41 mouse cellular contexts compared by ENCODE assay signal in genomic region chr19:7553441-7553840, GRCm38 (mm10). TPM values are rescaled to one million over a fixed set of nuclear protein-coding genes. Genes with fewer than 3 reads are reported as not detected.
DNase-seq lines count a peak whose midpoint lies in the region; ATAC-seq and TF ChIP-seq lines count a peak whose summit lies in the region.
"Had no signal": no experiment of that assay in that cellular context is flagged by ENCODE, and none has a peak within 500 bp of the region (broad histone marks: within the 10 kb centered on the region; RNA-seq: fewer than 3 reads in every experiment).

No protein-coding gene starts in this region.

- peak; percentile 21; the same call in 1 of the 2 replicates for ATAC-seq in erythroblast, adult 5-6 weeks (replicated peaks; ENCODE audit: low FRiP score, poor library complexity, severe bottlenecking)
- peak; percentile 65 for ATAC-seq in liver, embryonic 12.5 days
- no peak for ATAC-seq in liver, postnatal 0 days
- ATAC-seq in midbrain, embryonic 11.5 days (ENCODE audit: low FRiP score): no peak
- ATAC-seq: activated CD4-positive, CD25-positive, alpha-beta regulatory T cell, adult 4 months; forebrain, embryonic 15.5 days; midbrain, embryonic 16.5 days had no signal

- no peaks in the 10 kb centered on the region for H3K36me3 ChIP-seq in liver, embryonic 12.5 days
- no peaks in the 10 kb centered on the region for H3K36me3 ChIP-seq in liver, postnatal 0 days (replicated peaks; ENCODE audit: insufficient read depth, low read length)
- H3K36me3 ChIP-seq in hindbrain, embryonic 10.5 days: no peaks in the 10 kb centered on the region
- H3K36me3 ChIP-seq in midbrain, embryonic 11.5 days (ENCODE audit: control insufficient read depth, insufficient read depth, low read length): no peaks in the 10 kb centered on the region
- H3K36me3 ChIP-seq: embryonic facial prominence, embryonic 10.5 days; embryonic facial prominence, embryonic 15.5 days; forebrain, embryonic 10.5 days; forebrain, embryonic 15.5 days; heart, embryonic 12.5 days; hindbrain, embryonic 15.5 days; kidney, embryonic 15.5 days; midbrain, embryonic 10.5 days had no signal

- H3K4me1 ChIP-seq in liver, embryonic 12.5 days: peaks cover 57% of the 10 kb centered on the region
- H3K4me1 ChIP-seq in liver, postnatal 0 days (ENCODE audit: insufficient read depth): peaks cover 17% of the 10 kb centered on the region
- H3K4me1 ChIP-seq in hindbrain, embryonic 10.5 days (replicated peaks): peaks cover 11% of the 10 kb centered on the region
- H3K4me1 ChIP-seq in midbrain, embryonic 11.5 days (ENCODE audit: control insufficient read depth, insufficient read depth, low read length): peaks cover 6% of the 10 kb centered on the region

- intact Hi-C loops in left cerebral cortex, postnatal 4 days (cut with DNase I): no loop called here

- TF ChIP-seq EP300 in liver, postnatal 0 days (IDR thresholded peaks at IDR 0.05; ENCODE audit: low read depth): no peak; the same call in 1 of the 2 replicates

- no peak for TF ChIP-seq CTCF in liver, postnatal 0 days (IDR thresholded peaks at IDR 0.05; ENCODE audit: low read depth)

- DNase-seq in c-Kit-negative CD71-positive TER-119-positive erythroid progenitor cells, embryonic 14.5 days (ENCODE audit: low read depth, low spot score): peak; percentile 31
- no peak for DNase-seq in liver, postnatal 0 days
- DNase-seq in hindbrain, embryonic 10.5 days (ENCODE audit: low spot score): no peak
- no peak for DNase-seq in left cerebral cortex, postnatal 4 days
- DNase-seq in midbrain, embryonic 11.5 days (ENCODE audit: low spot score, missing footprints): no peak
- DNase-seq: adrenal gland, adult 2 months; B cell, adult 2 months; cerebellum, adult 8-10 months; cerebellum, postnatal 25 days; gastrocnemius, adult 2 months; heart, adult 2 months; heart, postnatal 4 days; kidney, adult 18-20 months; kidney, postnatal 25 days; lung, embryonic 14.5 days; lung, postnatal 14 days; right cerebral cortex, adult 18-20 months; right cerebral cortex, postnatal 4 days; thymus, postnatal 25 days had no signal

- no peaks in the 10 kb centered on the region for H3K9me3 ChIP-seq in liver, embryonic 12.5 days (replicated peaks)
- no peaks in the 10 kb centered on the region for H3K9me3 ChIP-seq in liver, postnatal 0 days (ENCODE audit: low read length)
- H3K9me3 ChIP-seq in hindbrain, embryonic 10.5 days: no peaks in the 10 kb centered on the region
- H3K9me3 ChIP-seq in midbrain, embryonic 11.5 days (ENCODE audit: control insufficient read depth, low read length): no peaks in the 10 kb centered on the region
- H3K9me3 ChIP-seq: embryonic facial prominence, embryonic 10.5 days; embryonic facial prominence, embryonic 15.5 days; forebrain, embryonic 10.5 days; forebrain, embryonic 15.5 days; heart, embryonic 12.5 days; hindbrain, embryonic 15.5 days; kidney, embryonic 15.5 days; midbrain, embryonic 10.5 days had no signal

- peak overlapping the region; percentile 93 for H3K27ac ChIP-seq in liver, embryonic 12.5 days
- H3K27ac ChIP-seq in liver, postnatal 0 days (ENCODE audit: low read depth): peak overlapping the region; percentile 34; the same call in 1 of the 2 replicates
- H3K27ac ChIP-seq in hindbrain, embryonic 10.5 days: no peak overlapping the region
- no peak overlapping the region for H3K27ac ChIP-seq in midbrain, embryonic 11.5 days (ENCODE audit: low read depth, low read length)
- H3K27ac ChIP-seq: embryonic facial prominence, embryonic 10.5 days; embryonic facial prominence, embryonic 15.5 days; forebrain, embryonic 10.5 days; forebrain, embryonic 15.5 days; gastrocnemius, adult 2 months; heart, adult 2 months; hindbrain, embryonic 15.5 days; kidney, embryonic 15.5 days; layer of hippocampus, adult 2 months; midbrain, embryonic 10.5 days had no signal

- H3K4me3 ChIP-seq in liver, embryonic 12.5 days: no peak overlapping the region
- H3K4me3 ChIP-seq in liver, postnatal 0 days (ENCODE audit: low read depth, low read length): no peak overlapping the region
- H3K4me3 ChIP-seq in hindbrain, embryonic 10.5 days: no peak overlapping the region
- no peak overlapping the region for H3K4me3 ChIP-seq in midbrain, embryonic 11.5 days (ENCODE audit: low read depth, low read length)
- H3K4me3 ChIP-seq: embryonic facial prominence, embryonic 10.5 days; embryonic facial prominence, embryonic 15.5 days; forebrain, embryonic 10.5 days; forebrain, embryonic 15.5 days; gastrocnemius, adult 2 months; heart, adult 2 months; heart, embryonic 12.5 days; hindbrain, embryonic 15.5 days; kidney, embryonic 15.5 days; layer of hippocampus, adult 2 months; midbrain, embryonic 10.5 days had no signal

- peak overlapping the region; percentile 52 for H3K4me2 ChIP-seq in liver, embryonic 12.5 days
- H3K4me2 ChIP-seq in liver, postnatal 0 days (ENCODE audit: low read depth, low read length): no peak overlapping the region
- no peak overlapping the region for H3K4me2 ChIP-seq in midbrain, embryonic 11.5 days
- H3K4me2 ChIP-seq: embryonic facial prominence, embryonic 15.5 days; forebrain, embryonic 15.5 days; heart, embryonic 12.5 days; hindbrain, embryonic 15.5 days; kidney, embryonic 15.5 days; lung, embryonic 14.5 days had no signal

- H3K9ac ChIP-seq in liver, embryonic 12.5 days: peak overlapping the region; percentile 58
- no peak overlapping the region for H3K9ac ChIP-seq in liver, postnatal 0 days (replicated peaks)
- no peak overlapping the region for H3K9ac ChIP-seq in midbrain, embryonic 11.5 days (ENCODE audit: low read length)
- H3K9ac ChIP-seq: embryonic facial prominence, embryonic 15.5 days; forebrain, embryonic 15.5 days; heart, embryonic 12.5 days; hindbrain, embryonic 15.5 days; kidney, embryonic 15.5 days; lung, embryonic 14.5 days had no signal

- H3K27me3 ChIP-seq in liver, embryonic 12.5 days (replicated peaks): no peaks in the 10 kb centered on the region
- no peaks in the 10 kb centered on the region for H3K27me3 ChIP-seq in liver, postnatal 0 days (ENCODE audit: insufficient read depth, low read length)
- H3K27me3 ChIP-seq in hindbrain, embryonic 10.5 days (ENCODE audit: insufficient read depth, poor library complexity, severe bottlenecking): peaks cover 12% of the 10 kb centered on the region; the same call in 1 of the 2 replicates
- H3K27me3 ChIP-seq in midbrain, embryonic 11.5 days (ENCODE audit: control insufficient read depth, insufficient read depth, low read length): peaks cover 8% of the 10 kb centered on the region; the same call in 1 of the 2 replicates
- H3K27me3 ChIP-seq: embryonic facial prominence, embryonic 15.5 days; forebrain, embryonic 15.5 days; heart, embryonic 12.5 days; kidney, embryonic 15.5 days had no signal

RNA-seq across cellular contexts. Expression of gene Pla2g16, which starts 3.8 kb away (rescaled TPM):
- 78.4 and 83.0 TPM in 2 replicates for total RNA-seq in erythroblast, adult 5-6 weeks (2015; ENCODE audit: low replicate concordance)
- 120 and 165 TPM in 2 replicates for total RNA-seq in erythroblast, adult 5-6 weeks (2017; ENCODE audit: low replicate concordance)
- 22.0 and 23.6 TPM in 2 replicates for polyA plus RNA-seq in liver, embryonic 12.5 days (2016; fragmentation: Nextera tagmentation; extraction: Ambion mirVana)
- polyA plus RNA-seq in liver, postnatal 0 days (2015; fragmentation: Nextera tagmentation; extraction: Ambion mirVana): 16.0 and 18.0 TPM in 2 replicates
- polyA plus RNA-seq in hindbrain, embryonic 10.5 days (2016; fragmentation: Nextera tagmentation; extraction: Ambion mirVana): 4.6 and 4.7 TPM in 2 replicates
- total RNA-seq in left cerebral cortex, postnatal 4 days (2021): 1 to 10 TPM; 5.5 to 5.6 TPM
- 2.3 and 3.2 TPM in 2 replicates for polyA plus RNA-seq in midbrain, embryonic 11.5 days (2014; fragmentation: Nextera tagmentation; extraction: Ambion mirVana)

RNA-seq across cellular contexts. Expression of gene Lgals12, which starts 53.6 kb away (rescaled TPM):
- total RNA-seq in erythroblast, adult 5-6 weeks (2015; ENCODE audit: low replicate concordance): not detected in 2 replicates
- not detected in 2 replicates for total RNA-seq in erythroblast, adult 5-6 weeks (2017; ENCODE audit: low replicate concordance)
- not detected in 2 replicates for polyA plus RNA-seq in liver, embryonic 12.5 days (2016; fragmentation: Nextera tagmentation; extraction: Ambion mirVana)
- not detected in 2 replicates for polyA plus RNA-seq in liver, postnatal 0 days (2015; fragmentation: Nextera tagmentation; extraction: Ambion mirVana)
- not detected in 2 replicates for polyA plus RNA-seq in hindbrain, embryonic 10.5 days (2016; fragmentation: Nextera tagmentation; extraction: Ambion mirVana)
- total RNA-seq in left cerebral cortex, postnatal 4 days (2021): under 1 TPM; 0.38 to 0.64 TPM
- polyA plus RNA-seq in midbrain, embryonic 11.5 days (2014; fragmentation: Nextera tagmentation; extraction: Ambion mirVana): not detected in 2 replicates
- total RNA-seq: megakaryocyte progenitor cell, adult 5-6 weeks had no signal
- polyA plus RNA-seq: activated CD4-positive, CD25-positive, alpha-beta regulatory T cell, adult 4 months; midbrain, embryonic 10.5 days; neural tube, embryonic 11.5 days had no signal

RNA-seq across cellular contexts. Expression of gene Hrasls5, which starts 58.9 kb away (rescaled TPM):
- not detected in 2 replicates for total RNA-seq in erythroblast, adult 5-6 weeks (2015; ENCODE audit: low replicate concordance)
- total RNA-seq in erythroblast, adult 5-6 weeks (2017; ENCODE audit: low replicate concordance): 2.0 TPM in 1 of 2 replicates, not detected in the other
- not detected in 2 replicates for polyA plus RNA-seq in liver, embryonic 12.5 days (2016; fragmentation: Nextera tagmentation; extraction: Ambion mirVana)
- polyA plus RNA-seq in liver, postnatal 0 days (2015; fragmentation: Nextera tagmentation; extraction: Ambion mirVana): not detected in 2 replicates
- not detected in 2 replicates for polyA plus RNA-seq in hindbrain, embryonic 10.5 days (2016; fragmentation: Nextera tagmentation; extraction: Ambion mirVana)
- not detected for total RNA-seq in left cerebral cortex, postnatal 4 days (2021)
- polyA plus RNA-seq in midbrain, embryonic 11.5 days (2014; fragmentation: Nextera tagmentation; extraction: Ambion mirVana): not detected in 2 replicates
- total RNA-seq: gastrocnemius, adult 2 months; gastrocnemius, postnatal 4 days; heart, adult 2 months; heart, postnatal 4 days; layer of hippocampus, adult 2 months; layer of hippocampus, postnatal 25 days; left cerebral cortex, postnatal 36 days; megakaryocyte progenitor cell, adult 5-6 weeks had no signal
- polyA plus RNA-seq: activated CD4-positive, CD25-positive, alpha-beta regulatory T cell, adult 4 months; adrenal gland, adult 2 months; embryonic facial prominence, embryonic 10.5 days; forebrain, embryonic 10.5 days; forebrain, embryonic 15.5 days; heart, embryonic 12.5 days; heart, postnatal 0 days; hindbrain, embryonic 15.5 days; intestine, embryonic 14.5 days; kidney, embryonic 15.5 days; limb, embryonic 14.5 days; lung, embryonic 14.5 days; midbrain, embryonic 10.5 days; midbrain, embryonic 16.5 days; neural tube, embryonic 11.5 days; stomach, embryonic 16.5 days had no signal

RNA-seq across cellular contexts. Expression of gene Atl3, which starts 59.6 kb away (rescaled TPM):
- total RNA-seq in erythroblast, adult 5-6 weeks (2015; ENCODE audit: low replicate concordance): 16.9 and 17.3 TPM in 2 replicates
- total RNA-seq in erythroblast, adult 5-6 weeks (2017; ENCODE audit: low replicate concordance): 21.1 and 25.5 TPM in 2 replicates
- polyA plus RNA-seq in liver, embryonic 12.5 days (2016; fragmentation: Nextera tagmentation; extraction: Ambion mirVana): 8.3 and 8.5 TPM in 2 replicates
- polyA plus RNA-seq in liver, postnatal 0 days (2015; fragmentation: Nextera tagmentation; extraction: Ambion mirVana): 7.2 and 7.7 TPM in 2 replicates
- 4.6 and 7.2 TPM in 2 replicates for polyA plus RNA-seq in hindbrain, embryonic 10.5 days (2016; fragmentation: Nextera tagmentation; extraction: Ambion mirVana)
- 10 to 100 TPM; 23.6 to 24.6 TPM for total RNA-seq in left cerebral cortex, postnatal 4 days (2021)
- 6.3 and 8.5 TPM in 2 replicates for polyA plus RNA-seq in midbrain, embryonic 11.5 days (2014; fragmentation: Nextera tagmentation; extraction: Ambion mirVana)

Comparison
In these comparisons a context has a peak if more than half of its experiments do, and no peak if none do; other contexts are left out.
1. ATAC-seq: peak in erythroblast, adult 5-6 weeks (single experiment) and liver, embryonic 12.5 days (single experiment); none in liver, postnatal 0 days (single experiment) and midbrain, embryonic 11.5 days (single experiment).
2. H3K27ac ChIP-seq: peak in liver, embryonic 12.5 days (single experiment) and liver, postnatal 0 days (single experiment); none in hindbrain, embryonic 10.5 days (single experiment) and midbrain, embryonic 11.5 days (single experiment).